Mouse (Mus musculus) heart, postnatal 0 days (tissue): ENCODE data around the gene Ush2a. TPM values are rescaled to one million over a fixed set of nuclear protein-coding genes. Genes with fewer than 3 reads are reported as not detected.

Source experiments
- ATAC-seq: fragments of 200-750 bp; cut with Nextera tagmentation; 2 replicates; pipeline ENCODE4 v1.8.0; 2017; ENCODE audit warnings: low read depth, moderate number of reproducible peaks, moderate library complexity; ENCODE audit not compliant: insufficient read depth
- DNase-seq: peaks from one replicate; pipeline ENCODE4 v3.0.0-alpha.2; 2016; ENCODE audit warnings: low spot score
- H3K27ac ChIP-seq: fragments of 300-500 bp; sonication (generic); 2 replicates; pipeline ENCODE4 v1.5.1; 2014; ENCODE audit warnings: low read depth, mild to moderate bottlenecking
- H3K27me3 ChIP-seq: fragments of 300-500 bp; sonication (generic); 2 replicates; pipeline ENCODE4 v1.6.1; 2014; ENCODE audit warnings: low read length, mixed read lengths; ENCODE audit not compliant: control insufficient read depth, insufficient read depth
- H3K36me3 ChIP-seq: fragments of 300-500 bp; sonication (generic); replicated peaks from 2 replicates; pipeline ENCODE4 v1.6.1; 2014; ENCODE audit warnings: low read length, mixed read lengths; ENCODE audit not compliant: control insufficient read depth, insufficient read depth
- H3K4me1 ChIP-seq: fragments of 300-500 bp; sonication (generic); 2 replicates; pipeline ENCODE4 v1.6.1; 2014; ENCODE audit warnings: antibody characterized with exemption; ENCODE audit not compliant: control insufficient read depth, insufficient read depth
- H3K4me2 ChIP-seq: fragments of 300-500 bp; sonication (generic); 2 replicates; pipeline ENCODE4 v1.6.1; 2014; ENCODE audit warnings: low read depth, mild to moderate bottlenecking, low read length, moderate library complexity
- H3K4me3 ChIP-seq: fragments of 300-500 bp; sonication (generic); 2 replicates; pipeline ENCODE4 v1.5.1; 2014; ENCODE audit warnings: low read depth, low read length
- H3K9ac ChIP-seq: fragments of 300-500 bp; sonication (generic); replicated peaks from 2 replicates; pipeline ENCODE4 v1.6.1; 2014; ENCODE audit warnings: low read depth, low read length, mixed read lengths
- H3K9me3 ChIP-seq: fragments of 300-500 bp; sonication (generic); replicated peaks from 2 replicates; pipeline ENCODE4 v1.6.1; 2016; ENCODE audit warnings: low read length; ENCODE audit not compliant: control insufficient read depth
- CTCF ChIP-seq: IDR thresholded peaks from 2 replicates; pipeline ENCODE4 v1.5.1; 2016; ENCODE audit warnings: antibody characterized with exemption, control low read depth, low read depth
- EP300 ChIP-seq: IDR thresholded peaks from 2 replicates; pipeline ENCODE4 v1.6.1; 2016; ENCODE audit warnings: antibody characterized with exemption, low read depth
- WGBS: fragments of 180-500 bp; shearing (Covaris S2); extraction: QIAGEN DNeasy Blood & Tissue Kit; methylation state at CpG from one replicate; pipeline ENCODE4 v1.1.7; 2014; 5-methylcytosine and 5-hydroxymethylcytosine counted together
- polyA plus RNA-seq: library from polyadenylated mRNA; unstranded; fragments of >200 nt; fragmentation: Nextera tagmentation; extraction: Ambion mirVana; gene quantifications from 2 replicates; pipeline ENCODE4 v1.2.1, GENCODE M21; 2015
- total RNA-seq: library from RNA; depleted of rRNA; stranded (reverse); fragments of >200 nt; gene quantifications from 2 replicates; pipeline ENCODE4 v1.2.3, GENCODE M21; 2014; ENCODE audit warnings: low replicate concordance

Gene Ush2a
- total and polyA plus RNA-seq, 2 experiments from 2014 or later: 0.11 TPM; not detected in 1

GRCm38 (mm10) chr1:188725122-188725995, 463.5 kb downstream of the Ush2a start:
- H3K4me1 ChIP-seq: no peaks in the 10 kb centered on the region
- ATAC-seq (no peak), DNase-seq (no peak)
- WGBS: 66% methylated on average over 17 of the region's 17 CpGs
- H3K9me3 ChIP-seq: no peaks in the 10 kb centered on the region
- TF ChIP-seq CTCF: no peak
- TF ChIP-seq EP300: no peak
- no peaks in the 10 kb centered on the region for H3K27me3 ChIP-seq
- no peaks in the 10 kb centered on the region for H3K36me3 ChIP-seq
- no peak overlapping the region for H3K27ac ChIP-seq
- H3K4me3 ChIP-seq: no peak overlapping the region
- no peak overlapping the region for H3K9ac ChIP-seq
- no peak overlapping the region for H3K4me2 ChIP-seq

DNA sequence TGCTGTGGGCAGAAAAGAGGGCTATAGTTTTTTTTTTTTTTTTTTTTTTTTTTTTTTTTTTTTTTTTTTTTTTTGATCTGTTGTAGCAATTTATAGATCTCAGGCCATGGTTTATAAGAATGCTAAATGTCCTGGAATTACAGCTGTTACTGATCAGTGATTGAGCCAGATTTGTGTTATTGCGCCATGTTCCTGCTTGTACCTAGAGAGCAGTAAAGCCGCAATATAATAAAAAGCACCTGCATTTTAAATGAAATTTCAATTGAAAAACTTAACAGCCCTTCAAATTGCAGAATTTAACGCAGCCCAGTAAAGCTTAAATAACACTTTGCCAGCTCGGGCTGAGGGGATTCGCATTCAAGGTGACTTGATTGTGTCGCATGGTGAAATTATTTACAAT, 465.1 kb downstream of the Ush2a start:
- Histone ChIP-seq H3K36me3 (no peaks in the 10 kb centered on the region), H3K9me3 (no peaks in the 10 kb centered on the region), H3K4me2 (no peak overlapping the region), H3K27ac (no peak overlapping the region), H3K4me3 (no peak overlapping the region), H3K9ac (no peak overlapping the region), H3K4me1 (no peaks in the 10 kb centered on the region), H3K27me3 (no peaks in the 10 kb centered on the region)
- TF ChIP-seq CTCF (no peak), EP300 (no peak)
- ATAC-seq: no peak
- 86% methylated on average over 6 of the region's 6 CpGs for WGBS
- DNase-seq: no peak

- TF ChIP-seq CTCF (no peak), EP300 (no peak)
- ATAC-seq (no peak), DNase-seq (no peak)
- no peaks in the 10 kb centered on the region for H3K36me3 ChIP-seq
- H3K4me3 ChIP-seq: no peak overlapping the region
- WGBS: 75% methylated on average over 8 of the region's 8 CpGs
- no peak overlapping the region for H3K4me2 ChIP-seq
- no peak overlapping the region for H3K27ac ChIP-seq
- no peak overlapping the region for H3K9ac ChIP-seq
- no peaks in the 10 kb centered on the region for H3K4me1 ChIP-seq
- no peaks in the 10 kb centered on the region for H3K27me3 ChIP-seq
- no peaks in the 10 kb centered on the region for H3K9me3 ChIP-seq
Measured at GRCm38 (mm10) chr1:188728625-188729024, 466.8 kb downstream of the Ush2a start.

DNA sequence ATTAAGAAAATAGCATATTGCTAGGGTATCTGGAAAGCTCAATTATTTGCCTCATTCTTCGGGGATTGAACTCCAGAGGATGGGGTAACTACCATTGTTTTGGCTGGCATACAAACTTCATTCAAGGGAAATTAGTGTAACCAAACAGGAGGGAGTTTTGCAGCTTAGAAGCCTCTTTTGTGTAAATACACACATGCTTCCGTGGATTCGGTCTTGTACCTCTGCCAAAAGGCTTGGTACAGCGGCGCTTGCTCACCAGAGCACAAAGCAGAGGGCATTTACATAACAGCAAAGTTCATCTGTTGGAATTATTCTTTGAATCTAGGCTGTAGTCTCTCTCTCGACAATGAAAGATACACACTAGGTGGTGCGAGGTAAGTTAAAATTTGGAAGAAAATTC, 467.4 kb downstream of the Ush2a start:
- no peak overlapping the region for H3K4me3 ChIP-seq
- DNase-seq (no peak), ATAC-seq (no peak)
- H3K4me2 ChIP-seq: no peak overlapping the region
- no peaks in the 10 kb centered on the region for H3K27me3 ChIP-seq
- 74% methylated on average over 7 of the region's 7 CpGs for WGBS
- H3K36me3 ChIP-seq: no peaks in the 10 kb centered on the region
- TF ChIP-seq CTCF (no peak), EP300 (no peak)
- H3K4me1 ChIP-seq: no peaks in the 10 kb centered on the region
- no peaks in the 10 kb centered on the region for H3K9me3 ChIP-seq
- no peak overlapping the region for H3K27ac ChIP-seq
- H3K9ac ChIP-seq: no peak overlapping the region

DNA sequence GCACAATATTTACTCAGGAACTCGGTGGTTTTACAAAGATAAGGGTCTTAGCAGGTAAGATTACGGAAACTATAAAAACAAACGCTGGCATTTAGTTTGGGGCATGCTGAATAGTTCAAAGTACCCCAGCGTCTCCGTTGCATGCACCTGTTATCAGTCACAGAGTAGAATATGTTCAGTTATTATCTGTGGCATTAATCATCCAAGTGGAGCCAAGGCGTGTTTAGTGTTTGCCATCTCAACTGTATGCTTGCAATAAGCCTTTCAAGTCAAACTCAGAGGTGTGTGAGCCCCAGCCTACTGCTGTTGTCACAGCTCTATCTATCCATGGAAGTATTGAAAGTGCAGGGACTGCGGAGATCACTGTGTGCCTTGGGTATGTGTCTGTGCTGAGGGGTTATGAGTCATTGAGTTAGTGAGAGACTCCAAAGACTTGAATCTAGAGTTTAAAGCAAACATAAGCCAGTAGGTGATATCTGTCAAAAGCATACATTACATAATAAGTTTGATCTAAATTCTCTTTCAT, 473.0 kb downstream of the Ush2a start:
- no peak for ATAC-seq
- H3K9me3 ChIP-seq: peaks cover 7% of the 10 kb centered on the region; the same call in 1 of the 2 replicates
- H3K4me3 ChIP-seq: no peak overlapping the region
- no peak overlapping the region for H3K4me2 ChIP-seq
- H3K36me3 ChIP-seq: no peaks in the 10 kb centered on the region
- no peak for TF ChIP-seq EP300
- no peak for TF ChIP-seq CTCF
- 74% methylated on average over 7 of the region's 7 CpGs for WGBS
- no peaks in the 10 kb centered on the region for H3K4me1 ChIP-seq
- no peak overlapping the region for H3K27ac ChIP-seq
- no peaks in the 10 kb centered on the region for H3K27me3 ChIP-seq
- no peak for DNase-seq
- no peak overlapping the region for H3K9ac ChIP-seq

- Histone ChIP-seq H3K4me3 (no peak overlapping the region), H3K9ac (no peak overlapping the region), H3K27ac (no peak overlapping the region), H3K4me1 (no peaks in the 10 kb centered on the region), H3K9me3 (no peaks in the 10 kb centered on the region), H3K4me2 (no peak overlapping the region), H3K27me3 (no peaks in the 10 kb centered on the region), H3K36me3 (no peaks in the 10 kb centered on the region)
- WGBS: 68% methylated on average over 7 of the region's 7 CpGs
- DNase-seq: no peak
- no peak for ATAC-seq
- TF ChIP-seq EP300 (no peak), CTCF (no peak)
Measured at GRCm38 (mm10) chr1:188742971-188743370, 481.1 kb downstream of the Ush2a start.
